Mouse (Mus musculus): ENCODE results near the gene Aco1.

The Aco1 gene

DNA sequence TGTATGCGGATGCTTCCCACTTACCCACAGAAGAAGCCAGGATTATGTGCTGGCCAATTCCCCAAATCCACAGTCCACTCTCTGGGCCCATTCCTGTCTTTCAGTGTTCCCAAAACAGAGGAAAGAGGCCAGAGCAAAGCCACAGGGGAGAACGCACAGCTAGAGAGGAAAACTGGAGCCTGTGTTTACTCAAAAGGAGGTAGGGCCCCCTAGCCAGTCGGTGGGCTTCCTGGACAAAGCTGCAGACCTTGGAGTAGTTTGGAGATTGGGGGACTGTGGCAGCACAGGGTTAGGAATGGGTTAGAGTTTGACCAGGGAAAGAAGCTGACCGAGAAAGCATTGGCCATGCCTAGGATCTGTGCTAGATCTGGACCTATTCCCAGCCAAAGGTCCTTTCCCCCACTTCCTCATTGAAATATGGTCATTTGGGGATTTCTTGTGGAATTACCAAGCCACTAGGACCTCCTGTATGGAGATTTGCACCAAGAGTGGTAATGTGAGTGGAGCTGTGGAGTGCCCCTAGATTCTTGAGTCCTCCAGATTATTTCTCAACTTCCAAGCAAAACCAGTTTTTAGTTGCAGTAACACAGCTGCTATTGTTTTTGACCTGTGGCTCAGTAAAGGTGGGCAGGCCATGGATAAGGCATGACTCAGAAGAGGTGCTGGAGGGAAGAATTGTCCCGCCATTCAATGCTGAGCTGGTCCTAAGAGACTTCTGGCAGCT, 14.8 kb downstream of the Aco1 start:
- DNase-seq, result no peak

DNA sequence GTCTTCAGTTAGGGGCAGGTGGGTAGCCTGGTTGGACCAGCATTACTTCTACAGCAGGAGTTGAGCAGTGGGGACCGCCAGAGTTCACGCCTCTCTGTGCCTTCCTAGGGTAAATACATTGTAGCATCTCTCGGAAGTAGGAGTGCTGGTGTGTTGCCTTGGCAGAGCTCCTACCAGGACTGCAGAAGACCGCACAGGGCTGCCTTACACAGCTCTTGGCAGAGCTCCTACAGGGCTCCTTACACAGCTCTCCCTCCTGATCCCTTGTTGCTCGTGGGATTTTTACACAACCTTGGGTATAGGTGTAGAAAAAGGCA, 15.3 kb downstream of the Aco1 start:
- peak; percentile 19 to 36 for DNase-seq

DNA sequence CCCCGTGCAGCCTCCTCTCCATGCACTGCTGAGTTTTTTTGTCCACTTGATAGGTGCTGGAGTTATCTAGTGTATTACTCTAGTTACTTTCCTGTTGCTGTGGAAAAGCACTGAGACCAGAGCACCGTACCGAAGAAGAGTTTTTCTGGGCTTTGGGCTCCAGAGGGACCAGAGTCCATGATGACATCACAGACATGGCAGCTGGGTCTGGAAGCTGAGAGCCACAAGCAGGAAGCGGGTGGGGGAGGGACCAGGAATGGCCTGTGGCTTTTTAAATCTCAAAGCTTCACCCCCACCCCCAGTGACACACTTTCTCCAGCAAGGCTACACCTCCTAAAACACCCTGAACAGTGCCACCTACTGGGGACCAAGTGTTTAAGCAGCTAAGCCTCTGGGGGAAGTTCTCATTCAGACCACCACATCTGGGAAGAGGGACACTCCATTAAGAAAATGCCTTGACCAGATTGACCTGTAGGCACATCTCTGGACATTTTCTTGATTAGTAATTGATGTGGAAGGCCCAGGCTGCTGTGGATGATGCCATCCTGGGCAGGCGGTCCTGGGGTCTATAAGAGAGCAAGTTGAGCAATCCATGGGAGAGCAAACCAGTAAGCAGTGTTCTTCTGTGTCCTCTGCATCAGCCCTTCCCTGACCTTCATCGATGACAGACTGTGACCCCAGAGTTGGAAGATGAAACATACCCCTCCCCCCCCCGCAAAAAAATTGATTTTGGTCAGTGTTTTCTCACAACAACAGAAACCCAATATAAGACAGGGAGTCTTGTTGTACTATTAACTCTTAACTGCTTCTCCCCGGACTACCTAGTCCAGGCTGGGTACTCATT, 17.9 kb downstream of the Aco1 start:
- DNase-seq, result no peak

DNA sequence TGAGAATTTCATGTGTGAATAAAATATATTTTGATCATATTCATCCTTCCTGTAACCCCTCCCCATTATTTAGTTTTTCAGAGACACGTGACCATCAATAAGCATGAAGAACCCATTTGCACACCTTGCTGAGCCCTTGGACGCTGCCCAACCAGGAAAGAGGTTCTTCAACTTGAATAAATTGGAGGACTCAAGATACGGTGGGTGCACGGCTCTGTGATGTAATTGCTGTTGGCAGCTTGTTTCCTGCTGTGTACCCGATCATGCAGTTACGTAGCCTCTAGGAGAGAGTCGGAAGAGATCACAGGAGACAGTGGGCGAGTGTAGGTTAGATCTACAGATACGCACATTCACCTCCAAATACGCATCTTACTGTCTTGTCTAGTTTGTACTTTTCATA, 20.8 kb downstream of the Aco1 start:
- peak; percentile 14 to 38 for DNase-seq

DNA sequence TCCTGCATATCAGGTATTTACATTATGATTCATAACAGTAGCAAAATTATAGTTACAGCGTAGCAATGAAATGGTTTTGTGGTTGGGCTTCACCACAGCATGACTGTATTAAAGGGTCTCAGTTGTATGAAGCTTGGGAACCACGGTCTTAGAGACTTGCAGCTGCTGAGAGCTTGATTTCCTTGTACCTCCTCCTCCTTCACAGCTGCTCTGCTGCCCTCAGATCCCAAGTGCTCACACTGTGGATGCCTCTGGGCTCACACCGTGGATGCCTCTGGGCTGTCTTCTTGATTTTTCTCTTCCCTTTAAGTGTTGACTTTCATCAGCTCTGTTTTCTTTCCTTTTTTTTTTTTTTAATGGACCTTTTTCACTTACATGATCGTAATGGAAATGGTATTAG, 28.6 kb downstream of the Aco1 start:
- DNase-seq, result no peak

DNA sequence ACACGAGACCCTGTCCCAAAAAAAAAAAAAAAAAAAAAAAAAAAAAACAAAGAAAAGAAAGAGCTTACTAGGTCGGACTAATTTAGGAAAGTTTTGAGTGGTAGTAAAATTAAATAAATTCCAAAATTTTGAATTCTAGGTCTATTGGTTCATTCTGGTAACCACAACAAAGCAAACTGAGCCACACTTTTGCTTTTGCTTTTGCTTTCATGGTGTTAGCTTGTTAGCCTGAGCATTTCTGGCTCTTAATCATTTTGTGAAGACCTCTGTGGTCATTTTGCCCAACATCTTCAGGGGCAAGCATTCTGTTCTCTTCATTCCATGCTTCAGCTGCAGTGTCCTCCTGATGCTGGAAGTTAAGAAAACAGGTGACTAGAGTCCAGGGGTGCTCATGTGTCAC, 29.5 kb downstream of the Aco1 start:
- DNase-seq, result no peak

DNA sequence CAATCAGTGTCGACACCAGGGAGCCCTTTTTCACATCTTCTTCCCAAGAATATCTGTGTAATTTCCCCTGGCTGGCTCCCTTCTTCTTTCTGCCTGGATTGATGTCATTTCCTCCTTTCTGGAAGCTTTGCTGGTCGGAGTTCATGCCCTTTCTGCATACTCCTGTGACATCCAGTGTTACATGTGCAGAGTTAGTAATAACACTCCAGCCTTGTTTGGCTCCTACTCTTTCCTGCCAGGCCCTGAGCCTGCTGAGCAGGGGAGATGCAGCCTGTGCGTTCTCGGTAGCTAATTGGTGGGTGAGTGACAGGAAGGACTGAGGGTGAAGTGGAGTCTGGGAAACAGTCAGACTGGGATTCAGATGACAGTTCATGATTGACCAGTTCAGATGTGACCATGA, 31.4 kb downstream of the Aco1 start:
- DNase-seq, result no peak

DNA sequence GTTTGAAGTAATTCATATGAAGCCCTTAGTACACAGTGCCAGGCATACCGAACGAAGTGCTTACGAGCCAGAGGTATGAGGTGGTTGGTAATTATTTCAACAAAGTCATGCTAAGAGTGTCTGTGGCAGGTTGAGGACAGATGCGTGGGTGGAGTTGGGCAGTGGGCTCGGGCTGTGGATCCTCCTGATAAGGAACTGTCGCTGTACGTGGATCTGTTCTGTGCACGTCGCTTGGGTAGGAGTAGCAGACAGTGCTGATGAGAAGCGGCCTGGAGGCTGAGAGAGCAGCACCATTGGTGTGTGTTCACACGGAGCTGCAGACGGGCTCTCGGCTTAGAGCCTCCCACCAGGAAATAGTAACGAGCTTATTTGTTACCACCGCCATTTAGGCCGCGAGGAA, 35.7 kb downstream of the Aco1 start:
- no peak for DNase-seq

DNA sequence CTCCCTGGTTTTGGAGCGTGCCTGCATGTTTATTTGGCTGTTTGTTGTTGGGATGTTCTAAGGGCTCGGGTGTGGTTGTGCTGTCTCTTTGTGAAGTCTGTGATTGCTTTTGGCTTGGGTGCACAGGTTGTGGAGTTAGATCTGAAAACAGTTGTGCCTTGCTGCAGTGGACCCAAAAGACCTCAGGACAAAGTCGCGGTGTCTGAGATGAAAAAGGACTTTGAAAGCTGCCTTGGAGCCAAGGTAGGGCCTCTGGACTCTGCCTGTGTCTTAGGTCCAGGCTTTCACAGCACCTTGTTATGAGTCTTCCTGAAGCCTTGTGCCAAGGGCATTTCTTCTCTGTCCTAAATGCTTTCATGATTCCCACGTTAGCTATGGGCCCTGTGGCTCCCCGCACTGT, 37.2 kb downstream of the Aco1 start:
- no peak for DNase-seq

DNA sequence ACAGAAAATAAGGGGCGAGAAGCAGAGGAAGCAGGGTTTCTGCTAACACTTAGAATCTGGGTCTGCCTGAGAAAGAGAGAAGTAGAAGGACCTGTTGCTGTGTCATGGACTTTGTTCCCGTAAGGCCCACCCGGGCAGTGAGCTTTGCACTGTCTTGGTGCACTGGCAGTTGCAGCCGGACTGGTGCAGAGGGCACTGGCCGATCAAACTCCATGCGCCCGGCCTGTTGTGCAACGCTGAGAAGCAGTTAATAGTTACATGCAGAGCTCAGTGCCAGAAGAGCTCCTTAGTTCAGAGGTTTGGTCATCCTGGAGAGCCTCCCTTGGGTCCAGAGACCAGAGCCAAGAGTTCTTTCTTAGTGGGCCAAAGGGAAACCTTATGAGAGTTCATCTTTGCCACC, 38.8 kb downstream of the Aco1 start:
- no peak for DNase-seq

DNA sequence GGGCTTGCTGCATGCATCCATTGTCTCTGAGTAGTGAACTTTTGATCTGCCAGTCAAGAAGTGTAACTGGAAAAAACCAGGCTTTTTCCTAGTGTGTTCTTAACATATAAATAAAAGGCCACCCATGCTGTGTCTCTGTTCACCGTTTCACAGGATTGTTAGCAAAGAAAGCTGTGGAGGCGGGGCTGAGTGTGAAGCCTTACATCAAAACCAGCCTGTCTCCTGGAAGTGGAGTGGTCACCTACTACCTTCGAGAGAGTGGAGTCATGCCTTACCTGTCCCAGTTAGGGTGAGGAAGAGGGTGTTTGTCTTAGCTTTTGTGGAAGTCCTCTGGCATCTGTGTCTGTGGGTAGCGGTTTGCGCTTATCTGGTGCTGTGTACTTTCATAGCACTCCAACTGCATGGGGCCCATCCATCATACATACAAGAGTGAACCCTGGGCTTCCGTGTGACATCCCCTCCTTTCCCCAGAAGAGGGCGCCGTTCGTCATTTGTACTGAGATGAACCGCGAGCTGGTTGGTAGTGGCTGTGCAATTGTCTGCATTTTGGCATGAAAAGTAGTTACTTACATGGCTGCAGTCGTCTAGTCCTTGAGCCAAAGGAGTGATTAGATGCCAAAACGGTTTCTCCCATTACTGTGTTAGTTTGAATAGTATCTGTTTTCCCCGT, 39.9 kb downstream of the Aco1 start:
- peak; percentile 66 to 82 for DNase-seq

DNA sequence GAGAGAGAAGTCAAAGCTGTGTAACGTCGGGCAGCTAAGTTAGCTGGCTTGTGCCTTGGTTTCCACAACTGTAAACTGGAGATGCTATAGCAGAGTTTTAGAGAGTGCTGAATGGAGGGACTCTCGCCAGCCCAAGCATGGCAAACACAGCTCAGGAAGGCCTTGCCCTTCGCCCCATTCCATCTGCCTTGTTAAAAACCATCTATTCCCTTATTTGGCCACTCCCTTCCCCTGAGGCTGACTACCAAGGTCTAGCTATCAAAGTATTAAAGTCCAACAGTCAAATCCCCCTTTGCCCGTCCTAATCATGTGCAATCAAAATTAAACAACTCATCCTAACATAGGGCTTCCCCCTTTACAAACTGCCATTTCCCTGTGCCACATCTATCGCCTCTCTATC, 40.9 kb downstream of the Aco1 start:
- DNase-seq, result no peak

DNA sequence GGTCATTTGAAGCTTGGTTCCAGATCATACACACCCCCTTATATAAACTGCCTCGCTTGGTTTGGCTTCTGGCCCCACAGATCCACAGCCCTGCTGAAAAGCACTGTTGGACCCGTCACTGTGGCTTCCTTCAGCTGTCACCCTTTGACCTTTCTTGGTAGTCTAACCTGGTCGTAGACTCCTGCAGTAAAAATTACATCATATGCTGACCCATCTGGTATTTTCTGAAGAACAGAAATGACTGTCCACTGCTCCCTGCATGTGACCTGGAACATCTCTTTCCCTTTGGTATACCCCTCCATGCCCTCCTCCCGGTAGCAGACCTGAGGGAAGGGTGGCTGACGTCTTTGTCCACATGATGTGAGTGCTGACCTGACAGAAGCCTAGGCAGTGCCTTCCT, 41.6 kb downstream of the Aco1 start:
- DNase-seq, result no peak

DNA sequence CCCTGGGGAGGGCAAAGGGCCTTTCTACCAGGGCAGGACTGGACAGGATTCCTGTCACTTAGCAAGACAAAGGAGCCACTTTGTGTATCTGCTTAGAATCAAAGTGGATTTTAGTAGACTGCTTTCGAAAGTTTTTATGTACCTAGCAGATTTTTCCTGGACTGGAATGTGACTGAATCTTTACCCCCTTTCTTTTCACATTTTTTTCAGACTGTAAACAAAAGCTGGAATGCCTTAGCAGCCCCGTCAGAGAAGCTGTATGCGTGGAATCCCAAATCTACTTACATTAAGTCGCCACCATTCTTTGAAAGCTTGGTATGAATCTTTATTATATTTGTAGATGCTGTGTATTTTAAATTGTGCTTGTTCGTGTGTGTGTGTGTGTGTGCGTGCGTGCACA, 45.1 kb downstream of the Aco1 start:
- DNase-seq, result no peak

DNA sequence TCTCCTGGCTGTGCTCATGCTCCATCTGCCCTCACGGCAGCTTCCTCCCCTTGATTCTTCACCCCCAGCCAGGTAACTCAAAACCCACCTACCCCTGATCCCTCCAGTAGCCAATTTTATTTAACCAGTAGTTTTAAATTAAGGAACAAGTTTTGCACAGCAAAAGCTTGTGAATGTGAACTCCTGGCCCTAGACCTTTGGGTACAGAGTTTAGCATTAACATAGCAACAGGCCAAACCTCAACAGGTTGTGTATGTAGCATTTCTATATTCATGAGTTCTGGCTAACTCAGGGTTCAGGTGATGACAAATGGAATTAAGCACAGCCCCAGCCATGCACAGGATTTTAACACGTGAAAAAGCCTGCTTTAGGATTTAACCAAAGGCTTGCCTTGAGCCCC, 49.4 kb downstream of the Aco1 start:
- DNase-seq, result no peak

DNA sequence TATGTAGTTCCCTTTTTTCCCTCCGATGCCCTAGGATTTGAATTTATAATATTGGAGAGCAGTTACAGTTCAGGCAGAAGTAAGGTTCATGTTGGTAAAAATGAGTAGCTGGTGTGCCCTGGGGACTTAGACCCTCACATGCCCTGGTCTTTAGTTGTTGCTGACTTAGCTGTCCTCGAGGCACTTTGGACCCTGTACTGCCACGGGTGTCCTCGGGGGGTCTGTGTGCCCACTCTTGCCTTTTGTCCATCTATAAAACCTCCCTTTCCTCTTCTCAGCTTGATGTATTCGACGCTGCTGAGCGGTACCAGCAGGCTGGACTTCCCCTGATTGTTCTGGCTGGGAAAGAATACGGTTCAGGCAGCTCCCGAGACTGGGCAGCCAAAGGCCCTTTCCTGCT, 50.6 kb downstream of the Aco1 start:
- DNase-seq, result no peak

DNA sequence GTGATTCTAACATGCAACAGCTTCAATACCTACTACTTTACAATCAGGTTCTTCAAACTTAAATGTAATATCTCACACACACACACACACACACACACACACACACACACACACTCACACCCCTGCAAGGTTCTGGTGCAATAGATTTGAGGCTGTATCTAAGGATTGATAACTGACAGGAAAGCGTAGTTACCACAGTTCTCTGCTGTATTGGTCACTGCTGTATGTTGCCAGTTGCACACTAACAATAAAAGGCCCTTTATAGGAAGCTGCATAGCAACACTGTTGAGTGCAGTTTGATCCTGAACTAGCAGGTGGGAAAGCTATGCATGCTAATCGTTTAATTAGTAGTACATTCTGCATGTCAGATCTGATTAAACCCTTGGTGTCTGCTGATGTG, 52.5 kb downstream of the Aco1 start:
- no peak for DNase-seq

DNA sequence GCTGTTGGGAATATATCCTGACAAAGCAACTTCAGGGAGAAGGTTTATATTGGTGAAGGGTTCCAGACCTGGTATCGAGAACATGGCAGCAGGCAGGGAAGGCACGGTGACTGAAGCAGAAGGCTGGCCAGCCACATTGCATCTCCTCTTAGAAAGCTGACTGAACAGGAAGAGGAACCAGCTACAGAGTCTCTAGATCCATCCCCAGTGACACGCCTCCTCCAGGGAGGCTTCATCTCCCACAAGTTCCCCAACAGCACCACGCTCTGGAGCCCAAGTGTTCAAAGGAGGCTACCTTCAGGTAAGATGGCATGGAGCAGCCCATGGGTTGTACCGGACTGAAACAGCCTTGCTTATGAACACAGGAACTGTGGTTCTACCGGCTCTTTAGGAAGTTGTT, 59.3 kb downstream of the Aco1 start:
- DNase-seq, result no peak

DNA sequence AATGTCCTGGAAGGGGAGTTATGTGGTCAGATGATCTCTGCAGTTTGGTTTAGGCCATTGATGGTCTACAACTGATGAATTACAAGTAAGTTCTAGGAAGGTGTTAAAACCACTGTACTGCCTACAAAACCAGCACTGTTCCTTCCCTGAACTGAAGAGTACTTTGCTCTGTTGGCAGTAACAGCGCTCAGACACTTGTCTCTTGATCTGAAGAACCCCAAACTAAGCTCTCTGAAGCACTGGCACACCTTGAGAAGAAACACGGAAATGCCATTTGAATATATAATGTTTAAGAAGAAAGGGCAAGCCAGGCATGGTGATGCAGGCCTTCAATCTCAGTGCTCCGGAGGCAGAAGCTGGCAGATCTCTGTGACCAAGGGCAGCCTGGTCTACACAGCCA, 61.5 kb downstream of the Aco1 start:
- no peak for DNase-seq

DNA sequence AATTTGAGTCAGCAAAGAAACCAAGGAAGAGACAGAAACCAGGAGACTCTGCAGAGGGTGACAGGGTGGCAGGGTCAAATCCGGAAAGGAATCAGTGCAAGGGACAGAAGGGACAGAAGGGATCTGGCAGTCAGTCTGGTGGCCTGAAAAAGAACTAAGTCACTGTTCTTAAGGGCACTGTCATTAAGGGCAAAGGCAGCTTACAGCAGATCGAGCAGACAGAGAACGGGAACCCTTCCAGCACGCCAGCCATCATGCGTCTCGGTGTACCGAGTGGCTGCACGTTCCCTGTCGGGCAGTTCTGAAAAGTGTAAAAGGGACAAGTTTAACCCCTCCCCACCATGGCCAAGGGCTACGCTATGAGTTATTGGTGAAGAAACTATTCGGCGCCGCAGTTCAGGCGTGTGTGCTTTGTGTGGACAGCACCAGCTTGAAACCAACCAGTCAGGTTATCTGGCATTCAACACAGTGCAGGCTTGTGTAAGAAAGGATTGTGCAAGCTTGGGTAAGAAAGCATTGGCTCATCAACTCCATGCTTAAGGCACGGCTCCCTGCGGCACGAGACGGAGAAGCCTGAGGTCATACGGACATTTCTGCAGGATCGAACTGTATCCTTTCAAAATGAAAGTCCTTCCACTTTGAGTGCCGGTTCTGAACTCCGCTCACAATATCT, 62.5 kb downstream of the Aco1 start:
- no peak for DNase-seq

DNA sequence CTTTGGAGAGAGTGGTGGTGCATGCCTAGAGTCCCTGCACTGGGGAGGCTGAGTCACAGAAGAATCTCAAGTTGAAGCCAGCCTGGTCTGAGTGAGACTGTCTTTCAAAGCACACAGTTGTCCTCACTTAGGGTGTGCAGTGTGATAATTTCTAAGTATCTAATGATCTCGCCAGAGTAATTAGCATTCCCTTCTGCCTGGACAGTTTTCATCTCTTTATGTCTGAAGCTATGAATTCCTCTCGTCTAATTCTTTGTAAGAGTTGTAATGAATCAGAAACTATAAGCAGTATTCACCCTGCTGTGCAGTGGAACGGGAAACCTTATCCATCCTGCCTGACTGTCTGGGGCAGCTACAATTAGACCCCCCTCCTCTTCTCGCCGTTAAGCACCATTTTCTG, 64.8 kb downstream of the Aco1 start:
- no peak for DNase-seq

DNA sequence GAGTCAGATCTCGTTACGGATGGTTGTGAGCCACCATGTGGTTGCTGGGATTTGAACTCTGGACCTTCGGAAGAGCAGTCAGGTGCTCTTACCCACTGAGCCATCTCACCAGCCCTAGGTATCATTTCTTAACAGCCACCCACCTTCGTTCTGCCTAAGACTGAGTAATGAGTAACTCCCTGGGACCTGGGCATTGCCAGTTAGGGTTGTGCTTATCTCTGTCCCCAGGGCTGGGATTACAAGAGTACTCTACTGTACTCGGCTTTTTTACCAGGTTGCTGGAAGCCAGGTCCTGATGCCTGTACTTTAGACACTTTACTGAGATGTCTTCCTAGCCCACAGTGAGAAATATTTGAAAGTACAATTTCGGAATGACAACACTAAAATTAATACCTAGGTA, 69.3 kb downstream of the Aco1 start:
- no peak for DNase-seq

DNA sequence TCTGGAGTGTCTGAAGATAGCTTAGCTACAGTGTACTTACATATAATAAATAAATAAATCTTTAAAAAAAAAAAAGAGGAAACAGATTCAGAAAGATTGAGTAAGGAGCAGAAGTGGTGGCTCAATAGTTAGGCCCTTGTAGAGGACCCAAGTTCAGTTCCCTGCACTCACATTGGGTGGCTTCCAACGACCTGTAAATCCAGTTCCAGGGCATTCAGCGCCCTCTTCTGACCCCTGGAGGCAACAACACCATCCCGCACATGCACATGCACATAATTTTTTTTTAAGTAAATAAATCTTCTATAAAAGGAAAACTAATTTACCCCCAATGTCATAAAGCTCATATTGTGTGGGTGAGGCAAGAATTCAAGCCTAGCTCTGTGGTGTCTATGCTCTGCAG, 75.0 kb downstream of the Aco1 start:
- DNase-seq, result no peak

DNA sequence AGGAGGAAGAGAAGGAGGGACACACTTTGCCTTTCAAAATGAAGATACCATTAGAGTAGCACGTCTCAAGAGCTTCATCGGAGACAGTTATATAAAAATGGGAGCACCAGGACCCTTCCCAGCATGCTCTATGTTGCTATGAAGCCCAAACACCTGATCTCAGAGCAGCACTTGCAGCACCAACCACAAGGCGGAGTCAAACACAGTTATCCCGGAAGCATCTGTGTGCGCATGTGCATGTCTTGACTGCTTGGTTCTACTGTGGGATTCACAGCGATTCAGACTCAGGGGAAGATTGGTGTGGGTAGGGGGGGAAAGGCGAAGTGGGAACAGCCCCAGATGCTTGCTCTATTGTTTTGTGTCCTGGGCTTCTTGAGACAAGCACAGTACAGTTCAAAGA, 75.5 kb downstream of the Aco1 start:
- peak in 1 of 2 experiments; percentile 32 for DNase-seq
